In the genomic region with DNA sequence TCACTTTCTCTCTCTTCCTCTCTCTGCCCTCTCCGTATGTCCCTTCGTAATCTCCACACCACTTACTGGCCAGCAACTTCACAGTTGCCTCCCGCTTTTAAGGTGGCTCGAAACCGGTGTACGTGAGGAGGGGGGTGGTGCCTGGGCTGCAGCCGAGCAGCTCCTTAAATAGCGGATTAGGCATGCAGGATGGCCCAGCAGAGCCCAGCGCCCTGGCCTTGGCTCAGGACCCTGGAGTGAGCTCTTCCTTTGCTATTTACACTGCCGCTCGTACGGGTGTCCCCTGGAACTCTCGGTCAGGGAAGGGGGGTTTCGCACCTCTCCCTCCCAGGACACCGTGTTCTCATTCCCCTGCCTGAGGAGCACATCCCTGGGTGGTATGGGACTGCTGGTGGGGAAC, we compare ENCODE assay signal across 7 mouse cellular contexts. TPM values are rescaled to one million over a fixed set of nuclear protein-coding genes. Genes with fewer than 3 reads are reported as not detected.
DNase-seq lines count a peak whose midpoint lies in the region; ATAC-seq lines count a peak whose summit lies in the region.

A gene (minus strand): TSS at position 124 of the 400 bp plus-strand sequence.

- WGBS in midbrain, embryonic 12.5 days: 2% methylated on average over 15 of the region's 15 CpGs

- peak within 1 kb of the TSS; percentile 58 for H3K9ac ChIP-seq in midbrain, embryonic 12.5 days (replicated peaks)

- peaks cover 45% of the 10 kb centered on the region for H3K4me1 ChIP-seq in midbrain, embryonic 12.5 days

- peak; percentile 44 for DNase-seq in Muller cell, postnatal 12 days (ENCODE audit: inconsistent ontology term)
- DNase-seq in embryo, embryonic 11 days: peak; percentile 77
- DNase-seq in heart, adult 8-10 months (ENCODE audit: low spot score): no peak
- peak; percentile 55 to 62 for DNase-seq in kidney, adult 8-10 months
- DNase-seq in right cerebral cortex, adult 18-20 months: no peak

- no peaks in the 10 kb centered on the region for H3K9me3 ChIP-seq in midbrain, embryonic 12.5 days

- peak within 1 kb of the TSS; percentile 35 for H3K4me3 ChIP-seq in midbrain, embryonic 12.5 days

- H3K4me2 ChIP-seq in midbrain, embryonic 12.5 days (replicated peaks): peak within 1 kb of the TSS; percentile 70

- H3K36me3 ChIP-seq in midbrain, embryonic 12.5 days: no peaks in the 10 kb centered on the region

- peaks cover 27% of the 10 kb centered on the region for H3K27me3 ChIP-seq in midbrain, embryonic 12.5 days

- H3K27ac ChIP-seq in midbrain, embryonic 12.5 days (replicated peaks): peak within 1 kb of the TSS; percentile 30

- peak; percentile 65 for ATAC-seq in midbrain, embryonic 12.5 days (ENCODE audit: low FRiP score, low read depth)
- no peak for ATAC-seq in activated CD4-positive, CD25-positive, alpha-beta regulatory T cell, adult 4 months

RNA-seq across cellular contexts. Expression of the gene that starts here (rescaled TPM):
- 100 to 1,000 TPM; 170 to 196 (median 181) TPM for total RNA-seq in heart, adult 8-10 months (2022)
- 19.2 and 19.5 TPM in 2 replicates for polyA plus RNA-seq in midbrain, embryonic 12.5 days (2016; fragmentation: Nextera tagmentation; extraction: Ambion mirVana)
- polyA plus RNA-seq in activated CD4-positive, CD25-positive, alpha-beta regulatory T cell, adult 4 months (2017; shearing (Covaris generic)): not detected

Comparison
In these comparisons a context has a peak if more than half of its experiments do, and no peak if none do; other contexts are left out.
1. RNA of the gene that starts here (polyA plus RNA-seq): 19.2 to 19.5 TPM in midbrain, embryonic 12.5 days; not detected in activated CD4-positive, CD25-positive, alpha-beta regulatory T cell, adult 4 months; every median in the first group is over 10 times any median in the second.
2. DNase-seq: peak in Muller cell, postnatal 12 days (single experiment), embryo, embryonic 11 days (single experiment) and kidney, adult 8-10 months (2 of 2); none in heart, adult 8-10 months (single experiment) and right cerebral cortex, adult 18-20 months (single experiment).